Mouse (Mus musculus): ENCODE results near the gene Tgif1.

Gene Tgif1

DNA sequence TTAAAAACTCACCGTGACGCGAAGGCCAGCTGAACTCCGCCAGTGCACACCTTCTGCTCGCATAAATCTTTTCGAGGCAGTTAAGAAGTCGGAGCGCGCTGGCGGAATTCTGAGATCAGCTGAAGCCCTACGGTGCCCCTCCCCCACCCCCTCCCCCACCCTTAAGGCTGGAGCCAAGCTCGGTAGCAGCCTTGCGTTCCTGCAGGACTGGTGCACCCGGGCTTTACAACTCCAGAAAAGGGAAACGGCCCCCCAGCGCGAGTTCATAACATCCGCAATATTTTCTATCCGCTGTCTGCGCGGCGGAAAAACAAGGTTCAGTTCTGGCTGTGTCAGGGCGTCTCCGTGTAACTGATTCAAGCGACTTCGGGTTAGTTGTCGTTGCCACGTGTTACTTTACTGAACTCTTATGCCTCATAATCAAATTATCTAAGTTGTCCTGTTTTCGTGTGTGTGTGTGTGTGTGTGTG is at the start of gene Tgif1:
Gene Tgif1, minus strand, starts transcription at position 111 of the 470 bp plus-strand sequence.
- DNase-seq (ENCODE audit: low read depth), result peak; percentile 78

GRCm38 (mm10) chr17:70900660-70901059 is 47.3 kb upstream of the Tgif1 start:
- no peak for DNase-seq (ENCODE audit: low read depth)

- DNase-seq (ENCODE audit: low read depth), result no peak
These were observed 46.3 kb upstream of the Tgif1 start for GRCm38 (mm10) chr17:70899642-70900041.

GRCm38 (mm10) chr17:70894867-70895266 is 41.5 kb upstream of the Tgif1 start:
- no peak for DNase-seq (ENCODE audit: low read depth)

GRCm38 (mm10) chr17:70893151-70893550 is 39.8 kb upstream of the Tgif1 start:
- no peak for DNase-seq (ENCODE audit: low read depth)

GRCm38 (mm10) chr17:70892288-70893096 is 39.1 kb upstream of the Tgif1 start:
- DNase-seq (ENCODE audit: low read depth), result no peak

DNA sequence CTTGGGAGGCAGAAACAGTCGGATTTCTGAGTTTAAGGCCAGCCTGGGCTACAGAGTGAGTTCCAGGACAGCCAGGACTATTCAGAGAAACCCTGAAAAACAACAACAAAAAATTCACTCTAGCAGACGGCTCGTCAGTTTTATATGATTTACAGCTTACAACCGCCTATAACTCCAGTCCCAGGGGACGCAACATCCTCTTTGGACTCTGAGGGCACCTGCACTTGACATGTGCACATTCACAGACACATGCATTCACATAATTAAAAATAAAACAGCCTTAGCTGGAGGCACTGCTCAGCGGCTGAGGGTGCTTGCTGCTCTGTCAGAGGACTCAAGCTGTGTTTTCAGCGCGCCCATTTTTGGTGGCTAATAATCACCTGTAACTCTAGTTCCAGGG is 37.2 kb upstream of the Tgif1 start:
- no peak for DNase-seq (ENCODE audit: low read depth)

- DNase-seq (ENCODE audit: low read depth), result no peak
These were observed 35.3 kb upstream of the Tgif1 start for GRCm38 (mm10) chr17:70888657-70889056.

DNA sequence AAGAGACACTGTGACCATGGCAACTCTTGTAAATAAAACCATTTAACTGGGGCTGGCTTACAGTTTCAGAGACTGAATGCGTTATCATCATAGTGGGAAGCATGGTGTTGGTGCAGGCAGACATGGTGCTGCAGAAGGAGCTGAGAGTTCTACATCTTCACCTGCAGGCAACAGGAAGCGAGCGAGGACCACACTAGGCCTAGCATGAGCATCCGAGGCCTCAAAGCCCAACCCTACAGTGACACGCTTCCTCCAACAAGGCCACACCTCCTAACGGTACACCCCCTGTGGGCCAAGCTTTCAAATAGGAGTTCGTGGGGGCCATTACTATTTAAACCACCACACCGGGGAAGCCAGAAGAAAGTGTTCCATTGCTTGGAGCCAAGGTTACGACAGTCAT is 34.5 kb upstream of the Tgif1 start:
- DNase-seq (ENCODE audit: low read depth), result no peak

- DNase-seq (ENCODE audit: low read depth), result no peak
These were observed 33.5 kb upstream of the Tgif1 start for GRCm38 (mm10) chr17:70886641-70887391.

DNA sequence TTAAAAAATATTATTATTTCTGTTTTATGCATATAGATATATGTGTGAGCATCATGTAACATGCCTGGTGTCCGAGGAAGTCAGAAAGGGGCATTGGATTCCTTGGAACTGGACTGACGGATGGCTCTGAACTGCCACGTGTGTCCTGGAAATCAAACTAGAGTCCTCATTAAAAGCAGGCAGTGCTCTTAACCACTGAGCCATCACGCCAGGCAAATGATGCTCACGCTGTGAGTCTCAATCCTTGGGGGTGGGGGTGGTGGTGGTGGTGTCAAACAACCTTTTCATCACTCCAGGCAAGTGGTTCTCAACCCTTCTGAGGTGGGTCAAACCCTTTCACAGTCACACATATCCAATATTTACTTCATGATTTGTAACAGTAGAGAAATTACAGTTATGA is 32.5 kb upstream of the Tgif1 start:
- DNase-seq (ENCODE audit: low read depth), result no peak

GRCm38 (mm10) chr17:70881934-70882333 is 28.6 kb upstream of the Tgif1 start:
- no peak for DNase-seq (ENCODE audit: low read depth)

GRCm38 (mm10) chr17:70881194-70881593 is 27.8 kb upstream of the Tgif1 start:
- no peak for DNase-seq (ENCODE audit: low read depth)

- DNase-seq (ENCODE audit: low read depth), result peak; percentile 34
These were observed 24.9 kb upstream of the Tgif1 start for GRCm38 (mm10) chr17:70878237-70878636.

DNA sequence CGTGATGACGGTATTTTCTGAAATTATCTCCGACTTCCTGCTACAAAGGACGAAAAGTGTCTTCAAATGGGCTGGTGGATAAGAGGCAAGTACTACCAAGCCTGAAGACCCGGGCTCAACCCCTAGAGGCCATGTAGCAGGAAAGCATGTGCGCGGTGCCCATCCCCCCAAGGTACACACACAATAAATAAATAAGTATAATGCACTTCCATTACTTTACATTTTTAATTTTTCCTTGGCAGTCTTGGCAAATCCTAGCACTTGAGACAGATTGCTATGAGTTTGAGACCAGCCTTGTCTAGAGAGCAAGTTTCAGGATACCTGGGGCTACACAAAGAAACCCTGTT is 20.4 kb upstream of the Tgif1 start:
- DNase-seq (ENCODE audit: low read depth), result no peak

DNA sequence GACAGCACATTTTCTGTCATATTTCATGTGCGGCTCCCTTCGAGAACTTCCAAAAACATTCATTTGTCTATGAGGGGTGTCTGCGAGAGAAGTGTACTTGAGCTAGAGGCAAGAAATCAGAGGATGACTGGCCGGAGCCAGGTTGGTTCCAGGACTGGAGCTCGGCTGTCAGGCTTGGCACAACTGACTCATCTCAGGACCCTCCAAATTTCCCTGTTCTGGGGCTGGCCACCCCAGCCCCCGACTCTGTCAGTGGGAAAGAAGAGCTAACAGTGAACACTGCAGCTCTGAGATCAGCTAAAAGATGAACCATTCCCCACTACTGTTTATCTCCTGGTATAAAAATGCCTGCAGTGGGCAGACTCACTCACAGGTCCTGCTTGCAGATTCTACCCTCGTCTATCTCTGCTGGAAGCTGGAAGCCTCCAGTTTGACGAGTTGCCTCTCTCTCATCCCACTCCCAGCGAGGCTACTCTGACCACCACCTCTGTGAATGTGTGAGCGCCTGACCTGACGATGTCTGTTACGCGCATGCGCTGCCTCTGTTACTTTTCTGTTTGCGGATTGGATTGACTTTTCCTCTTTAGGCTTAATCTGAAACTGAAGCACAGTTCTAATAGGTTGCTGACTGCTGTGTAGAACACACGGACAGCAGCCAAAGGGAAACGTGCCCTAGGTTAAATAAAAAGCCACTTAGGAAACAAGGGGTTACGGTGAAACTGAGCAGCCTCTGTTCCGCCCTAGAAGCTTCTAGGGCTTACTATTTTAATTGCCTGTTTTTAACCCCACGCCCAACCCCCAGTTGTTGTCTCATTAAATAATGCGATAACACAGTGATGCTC is 19.8 kb upstream of the Tgif1 start:
- DNase-seq (ENCODE audit: low read depth), result no peak

GRCm38 (mm10) chr17:70872094-70872929 is 19.0 kb upstream of the Tgif1 start:
- no peak for DNase-seq (ENCODE audit: low read depth)

DNA sequence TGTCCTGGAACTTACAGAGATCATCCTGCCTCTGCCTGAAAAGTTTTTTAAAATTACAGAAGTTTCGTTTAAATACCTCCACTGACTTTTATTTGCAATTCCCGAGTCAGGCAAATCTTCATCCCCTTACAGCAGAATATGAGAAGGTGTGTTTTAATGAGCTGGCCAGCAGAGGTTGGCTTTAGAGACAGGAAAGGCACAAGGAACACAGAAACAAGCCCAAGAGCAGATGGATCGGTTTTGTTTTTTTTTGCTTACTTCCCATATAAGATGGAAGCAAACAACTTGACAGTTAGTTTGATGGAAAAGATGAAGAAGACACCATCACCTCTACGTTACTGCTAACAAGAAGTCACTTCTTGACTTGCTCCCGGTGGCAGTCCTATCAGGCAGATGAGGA is 18.3 kb upstream of the Tgif1 start:
- no peak for DNase-seq (ENCODE audit: low read depth)

GRCm38 (mm10) chr17:70870581-70870980 is 17.2 kb upstream of the Tgif1 start:
- no peak for DNase-seq (ENCODE audit: low read depth)

- DNase-seq (ENCODE audit: low read depth), result no peak
These were observed 15.4 kb upstream of the Tgif1 start for GRCm38 (mm10) chr17:70868577-70869229.

- no peak for DNase-seq (ENCODE audit: low read depth)
These were observed 13.3 kb upstream of the Tgif1 start for GRCm38 (mm10) chr17:70866538-70867114.
